Mouse (Mus musculus) hindbrain, embryonic 12.5 days (tissue): ENCODE results near the gene Ifi47. TPM values are rescaled to one million over a fixed set of nuclear protein-coding genes. Genes with fewer than 3 reads are reported as not detected.

Experiments used
- ATAC-seq: fragments of 200-750 bp; cut with Nextera tagmentation; 2 replicates; pipeline ENCODE4 v1.8.0; 2017; ENCODE audit warnings: moderate TSS enrichment; ENCODE audit not compliant: low FRiP score
- H3K27ac ChIP-seq: fragments of 300-500 bp; sonication (generic); 2 replicates; pipeline ENCODE4 v1.5.1; 2016; ENCODE audit warnings: mild to moderate bottlenecking
- H3K27me3 ChIP-seq: fragments of 300-500 bp; sonication (generic); 2 replicates; pipeline ENCODE4 v1.6.1; 2016; ENCODE audit warnings: mild to moderate bottlenecking
- H3K36me3 ChIP-seq: fragments of 300-500 bp; sonication (generic); 2 replicates; pipeline ENCODE4 v1.6.1; 2016; ENCODE audit warnings: mild to moderate bottlenecking
- H3K4me1 ChIP-seq: fragments of 300-500 bp; sonication (generic); 2 replicates; pipeline ENCODE4 v1.6.1; 2016
- H3K4me2 ChIP-seq: fragments of 300-500 bp; sonication (generic); replicated peaks from 2 replicates; pipeline ENCODE4 v1.6.1; 2016; ENCODE audit warnings: mild to moderate bottlenecking
- H3K4me3 ChIP-seq: fragments of 300-500 bp; sonication (generic); 2 replicates; pipeline ENCODE4 v1.5.1; 2016; ENCODE audit warnings: mild to moderate bottlenecking
- H3K9ac ChIP-seq: fragments of 300-500 bp; sonication (generic); 2 replicates; pipeline ENCODE4 v1.6.1; 2016; ENCODE audit warnings: mild to moderate bottlenecking, moderate library complexity
- H3K9me3 ChIP-seq: fragments of 300-500 bp; sonication (generic); replicated peaks from 2 replicates; pipeline ENCODE4 v1.6.1; 2016; ENCODE audit warnings: mild to moderate bottlenecking
- WGBS: fragments of 180-500 bp; shearing (Covaris S2); methylation state at CpG from one replicate; pipeline ENCODE4 v1.1.7; 2016; 5-methylcytosine and 5-hydroxymethylcytosine counted together
- polyA plus RNA-seq: library from polyadenylated mRNA; unstranded; fragments of >200 nt; fragmentation: Nextera tagmentation; extraction: Ambion mirVana; gene quantifications from 2 replicates; pipeline ENCODE4 v1.2.1, GENCODE M21; 2016

Gene Ifi47
- polyA plus RNA-seq, 1 experiment from 2014 or later: 0.46 TPM

DNA sequence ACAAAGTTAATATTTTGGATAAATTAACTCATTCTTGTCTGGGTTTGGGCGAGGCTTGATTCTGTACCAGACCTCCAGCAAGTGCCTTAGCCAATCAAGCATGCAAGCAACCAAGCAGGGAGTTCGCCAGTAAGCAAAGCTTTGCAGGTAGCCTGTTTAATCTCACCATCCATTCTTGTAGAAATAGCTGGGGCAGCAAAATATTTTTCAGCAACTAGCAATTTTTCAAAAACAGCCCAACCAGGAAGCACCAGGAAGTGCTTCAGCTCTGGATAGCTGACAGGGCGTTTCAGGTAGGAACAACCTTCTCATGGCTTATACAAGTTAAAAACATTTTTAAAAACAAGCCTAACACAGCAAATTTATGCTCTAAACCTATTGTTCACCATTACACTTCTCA lies 5.5 kb downstream of the Ifi47 start:
- Histone ChIP-seq H3K4me1 (no peaks in the 10 kb centered on the region), H3K9ac (no peak overlapping the region), H3K9me3 (no peaks in the 10 kb centered on the region), H3K27ac (no peak overlapping the region), H3K36me3 (no peaks in the 10 kb centered on the region), H3K4me2 (no peak overlapping the region), H3K27me3 (no peaks in the 10 kb centered on the region), H3K4me3 (no peak overlapping the region)
- 84% methylated on average over 3 of the region's 3 CpGs for WGBS
- no peak for ATAC-seq

GRCm38 (mm10) chr11:49083146-49083545 lies 6.8 kb downstream of the Ifi47 start:
- WGBS: 83% methylated on average over 1 of the region's 1 CpGs

DNA sequence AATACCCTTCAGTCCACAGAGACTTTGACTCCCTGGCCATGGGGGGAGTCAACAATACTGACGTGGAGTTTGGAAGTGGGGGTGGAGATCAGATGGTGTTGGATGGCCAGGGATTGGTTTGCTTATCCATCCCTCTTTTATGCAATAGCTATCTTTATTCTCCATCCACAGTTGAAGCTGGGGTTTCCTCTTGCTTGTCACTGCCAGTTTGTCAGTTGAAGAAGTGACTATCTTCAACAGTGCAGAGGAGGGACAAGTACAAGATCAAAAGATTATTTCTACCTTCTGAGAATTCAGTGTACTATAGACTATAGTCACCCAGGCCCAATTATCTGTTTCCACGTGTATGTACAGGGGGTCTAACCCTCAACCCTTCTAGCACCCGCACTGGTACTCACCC lies 7.4 kb downstream of the Ifi47 start:
- no peaks in the 10 kb centered on the region for H3K9me3 ChIP-seq
- no peak for ATAC-seq
- WGBS: 83% methylated on average over 3 of the region's 3 CpGs
- H3K9ac ChIP-seq: no peak overlapping the region
- H3K4me1 ChIP-seq: peaks cover 4% of the 10 kb centered on the region
- no peak overlapping the region for H3K27ac ChIP-seq
- no peaks in the 10 kb centered on the region for H3K36me3 ChIP-seq
- no peak overlapping the region for H3K4me2 ChIP-seq
- no peaks in the 10 kb centered on the region for H3K27me3 ChIP-seq
- H3K4me3 ChIP-seq: no peak overlapping the region

More at GRCm38 (mm10) chr11:49083146-49083545, 6.8 kb downstream of the Ifi47 start:
- Histone ChIP-seq H3K4me1 (peaks cover 2% of the 10 kb centered on the region), H3K36me3 (no peaks in the 10 kb centered on the region), H3K9ac (no peak overlapping the region), H3K27me3 (no peaks in the 10 kb centered on the region), H3K9me3 (no peaks in the 10 kb centered on the region), H3K4me2 (no peak overlapping the region), H3K27ac (no peak overlapping the region), H3K4me3 (no peak overlapping the region)
- ATAC-seq: no peak

- Histone ChIP-seq H3K36me3 (no peaks in the 10 kb centered on the region), H3K27me3 (no peaks in the 10 kb centered on the region)
Measured at GRCm38 (mm10) chr11:49084385-49084784, 8.0 kb downstream of the Ifi47 start.

DNA sequence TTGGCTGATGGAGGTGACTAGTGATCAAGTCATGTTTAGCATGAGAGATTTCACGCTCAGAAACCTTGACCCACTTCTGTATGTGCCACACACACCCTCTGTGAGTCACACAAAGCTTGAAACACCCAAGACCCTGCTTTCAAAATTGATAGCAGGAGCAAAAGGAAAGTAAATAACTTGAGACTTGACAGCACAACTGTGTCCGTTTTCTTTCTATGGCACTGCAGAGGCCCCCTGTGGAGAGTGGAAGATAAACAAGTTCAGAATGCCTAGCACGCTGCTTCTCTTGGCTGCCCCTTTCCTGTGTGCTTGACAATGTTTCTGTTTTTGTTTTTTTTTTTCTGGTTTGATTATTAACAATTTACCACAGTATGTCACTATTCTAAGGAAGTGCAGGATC lies 8.5 kb downstream of the Ifi47 start:
- H3K4me1 ChIP-seq: peaks cover 4% of the 10 kb centered on the region
- H3K9me3 ChIP-seq: no peaks in the 10 kb centered on the region
- no peak overlapping the region for H3K4me2 ChIP-seq
- H3K36me3 ChIP-seq: no peaks in the 10 kb centered on the region
- 41% methylated on average over 3 of the region's 3 CpGs for WGBS
- no peak for ATAC-seq
- no peaks in the 10 kb centered on the region for H3K27me3 ChIP-seq
- H3K27ac ChIP-seq: no peak overlapping the region
- no peak overlapping the region for H3K9ac ChIP-seq
- no peak overlapping the region for H3K4me3 ChIP-seq

More at GRCm38 (mm10) chr11:49084385-49084784, 8.0 kb downstream of the Ifi47 start:
- Histone ChIP-seq H3K27ac (no peak overlapping the region), H3K4me3 (no peak overlapping the region), H3K4me2 (no peak overlapping the region), H3K4me1 (peaks cover 4% of the 10 kb centered on the region), H3K9me3 (no peaks in the 10 kb centered on the region), H3K9ac (no peak overlapping the region)
- WGBS: 77% methylated on average over 1 of the region's 1 CpGs
- ATAC-seq: no peak

DNA sequence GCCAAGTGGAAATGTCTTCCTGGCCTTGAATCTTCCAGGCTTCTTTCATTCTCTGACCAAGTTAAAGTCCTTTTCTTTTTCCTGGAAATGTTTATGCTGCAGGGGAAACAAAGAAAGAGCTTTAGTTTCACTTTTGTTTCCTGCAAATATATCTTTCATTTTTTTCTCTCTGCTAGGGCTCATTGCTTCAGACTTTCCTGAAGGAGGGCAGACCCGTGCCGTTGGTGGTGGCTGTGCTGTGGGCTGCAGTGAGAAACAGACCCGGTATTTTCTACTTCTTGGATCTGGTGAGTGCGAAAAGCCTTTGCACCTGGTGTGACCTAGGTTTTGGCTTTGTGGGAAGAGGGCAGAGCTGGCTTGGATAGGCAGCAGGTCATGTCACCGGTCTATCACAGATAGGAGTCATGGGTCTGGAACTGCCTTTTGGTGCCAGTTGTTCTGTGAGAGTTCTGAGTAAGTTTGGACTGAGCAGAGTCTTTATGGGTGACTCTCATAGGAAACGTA lies 10.5 kb downstream of the Ifi47 start:
- Histone ChIP-seq H3K27ac (no peak overlapping the region), H3K36me3 (no peaks in the 10 kb centered on the region), H3K9me3 (no peaks in the 10 kb centered on the region), H3K9ac (no peak overlapping the region), H3K4me1 (peaks cover 4% of the 10 kb centered on the region), H3K4me3 (no peak overlapping the region), H3K27me3 (no peaks in the 10 kb centered on the region), H3K4me2 (no peak overlapping the region)
- WGBS: 87% methylated on average over 6 of the region's 6 CpGs
- no peak for ATAC-seq

DNA sequence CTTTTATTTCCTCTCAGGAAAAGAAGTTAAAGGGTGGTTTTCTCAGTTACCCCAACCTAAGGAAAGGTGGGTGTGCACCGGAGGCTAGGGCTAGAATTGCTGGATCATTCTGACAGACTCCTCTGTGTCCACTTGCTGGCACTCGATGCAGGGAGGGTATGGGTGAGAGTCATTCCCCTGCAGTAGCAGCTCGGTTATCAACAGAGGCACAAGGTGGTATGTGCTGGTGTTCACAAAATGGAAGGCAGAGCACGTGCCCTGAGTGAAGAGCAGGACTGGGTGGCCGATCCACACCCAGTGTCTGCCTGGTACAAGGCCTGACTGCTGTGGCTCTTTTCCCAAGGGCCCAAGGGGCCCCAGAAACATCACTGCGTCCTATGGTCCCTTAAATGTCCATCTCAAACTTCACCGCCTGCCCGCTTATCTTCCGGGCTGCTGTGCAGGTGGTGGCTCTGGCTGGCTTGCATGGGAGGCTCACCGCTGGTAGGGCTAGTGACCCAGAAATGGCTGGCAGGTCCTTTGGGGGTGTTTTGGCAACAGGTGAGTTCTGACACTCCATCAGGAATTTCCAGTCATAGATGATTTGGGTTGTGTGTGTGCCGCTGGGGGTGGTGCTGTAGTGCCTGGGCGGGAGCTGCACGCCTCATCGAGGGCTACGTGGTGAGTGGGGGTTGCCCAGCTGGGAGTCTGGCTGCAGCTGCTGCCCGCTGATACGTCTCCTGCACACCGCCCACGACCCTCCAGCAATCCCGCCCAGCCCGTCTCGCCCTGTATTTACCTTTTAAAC lies 11.6 kb downstream of the Ifi47 start:
- Histone ChIP-seq H3K9me3 (no peaks in the 10 kb centered on the region), H3K4me2 (peak overlapping the region; percentile 18), H3K27me3 (no peaks in the 10 kb centered on the region), H3K4me1 (peaks cover 4% of the 10 kb centered on the region), H3K36me3 (no peaks in the 10 kb centered on the region), H3K9ac (no peak overlapping the region), H3K27ac (no peak overlapping the region), H3K4me3 (no peak overlapping the region)
- ATAC-seq: no peak
- WGBS: 36% methylated on average over 22 of the region's 22 CpGs

DNA sequence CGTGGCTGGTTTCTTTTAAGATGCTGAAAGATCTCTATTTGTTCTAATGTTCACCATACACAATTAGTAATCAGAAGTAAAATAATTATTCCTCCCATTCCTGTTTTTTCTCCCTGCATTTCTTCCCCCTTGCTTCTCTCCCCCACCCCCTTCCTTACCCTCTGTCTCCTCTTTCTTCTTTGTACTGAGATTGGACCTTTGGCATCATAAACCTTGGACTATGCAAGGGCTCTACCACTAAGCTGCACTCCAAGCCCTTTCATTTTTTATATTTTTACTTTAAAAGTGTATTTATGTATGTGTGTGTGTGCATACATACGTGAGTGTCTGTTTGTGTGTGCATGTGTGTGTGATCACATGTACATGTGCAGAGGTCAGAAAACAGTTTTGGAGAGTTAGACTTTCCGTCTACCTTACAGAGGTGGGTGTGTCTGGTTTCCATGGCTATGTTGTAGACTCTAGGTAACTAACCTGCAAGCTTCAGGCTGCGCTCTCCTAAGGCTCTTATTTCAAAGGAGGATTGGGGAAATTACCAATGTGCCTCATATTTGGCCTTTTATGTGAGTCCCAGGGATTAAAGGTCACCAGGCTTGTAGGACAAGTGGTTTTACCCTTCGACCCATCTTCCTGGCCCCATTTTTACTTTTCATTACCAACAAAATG lies 12.7 kb downstream of the Ifi47 start:
- 90% methylated on average over 5 of the region's 5 CpGs for WGBS

GRCm38 (mm10) chr11:49089735-49090507 lies 13.5 kb downstream of the Ifi47 start:
- WGBS: 77% methylated on average over 3 of the region's 3 CpGs
- no peak overlapping the region for H3K27ac ChIP-seq
- no peak overlapping the region for H3K9ac ChIP-seq
- no peaks in the 10 kb centered on the region for H3K36me3 ChIP-seq
- H3K4me2 ChIP-seq: no peak overlapping the region
- ATAC-seq: no peak
- H3K9me3 ChIP-seq: no peaks in the 10 kb centered on the region
- H3K4me1 ChIP-seq: peaks cover 4% of the 10 kb centered on the region
- no peak overlapping the region for H3K4me3 ChIP-seq
- no peaks in the 10 kb centered on the region for H3K27me3 ChIP-seq

More for the DNA sequence above, 12.7 kb downstream of the Ifi47 start:
- Histone ChIP-seq H3K27me3 (no peaks in the 10 kb centered on the region), H3K4me2 (no peak overlapping the region), H3K4me1 (peaks cover 4% of the 10 kb centered on the region), H3K9ac (no peak overlapping the region), H3K36me3 (no peaks in the 10 kb centered on the region), H3K4me3 (no peak overlapping the region), H3K27ac (no peak overlapping the region), H3K9me3 (no peaks in the 10 kb centered on the region)
- no peak for ATAC-seq

- Histone ChIP-seq H3K36me3 (no peaks in the 10 kb centered on the region), H3K9ac (no peak overlapping the region)
- 90% methylated on average over 5 of the region's 5 CpGs for WGBS
Measured at GRCm38 (mm10) chr11:49090551-49090950, 14.2 kb downstream of the Ifi47 start.

DNA sequence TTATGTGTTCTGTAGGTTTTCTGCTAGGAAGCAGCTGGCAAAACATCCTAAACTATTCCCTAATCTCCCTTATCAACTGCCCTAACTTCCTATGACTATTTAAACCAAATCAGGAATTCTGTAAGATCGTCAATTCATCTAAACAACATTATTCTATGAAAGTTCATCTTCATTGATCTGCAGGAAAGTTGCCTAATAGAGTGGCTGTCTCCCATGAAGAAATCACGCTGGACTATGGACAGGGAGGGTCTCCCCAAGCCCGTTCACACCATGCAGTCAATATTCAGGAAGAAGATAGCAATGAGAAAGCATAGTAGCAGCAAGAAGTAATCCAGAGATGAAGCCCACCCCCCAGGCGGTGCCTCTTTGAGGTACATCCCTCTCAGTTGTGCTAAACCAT lies 14.8 kb downstream of the Ifi47 start:
- H3K4me1 ChIP-seq: peaks cover 4% of the 10 kb centered on the region
- H3K4me3 ChIP-seq: no peak overlapping the region
- no peaks in the 10 kb centered on the region for H3K27me3 ChIP-seq
- H3K9ac ChIP-seq: no peak overlapping the region
- ATAC-seq: no peak
- no peak overlapping the region for H3K4me2 ChIP-seq
- no peaks in the 10 kb centered on the region for H3K36me3 ChIP-seq
- 83% methylated on average over 4 of the region's 4 CpGs for WGBS
- no peaks in the 10 kb centered on the region for H3K9me3 ChIP-seq
- no peak overlapping the region for H3K27ac ChIP-seq

More at GRCm38 (mm10) chr11:49090551-49090950, 14.2 kb downstream of the Ifi47 start:
- H3K9me3 ChIP-seq: no peaks in the 10 kb centered on the region
- H3K27ac ChIP-seq: no peak overlapping the region
- H3K4me3 ChIP-seq: no peak overlapping the region
- no peaks in the 10 kb centered on the region for H3K27me3 ChIP-seq
- no peak overlapping the region for H3K4me2 ChIP-seq
- no peak for ATAC-seq
- H3K4me1 ChIP-seq: peaks cover 4% of the 10 kb centered on the region

GRCm38 (mm10) chr11:49092053-49092586 lies 15.7 kb downstream of the Ifi47 start:
- H3K9me3 ChIP-seq: no peaks in the 10 kb centered on the region
- peaks cover 4% of the 10 kb centered on the region for H3K4me1 ChIP-seq
- WGBS: 93% methylated on average over 1 of the region's 1 CpGs
- no peak overlapping the region for H3K27ac ChIP-seq
- H3K4me2 ChIP-seq: no peak overlapping the region
- no peaks in the 10 kb centered on the region for H3K27me3 ChIP-seq
- no peak overlapping the region for H3K9ac ChIP-seq
- H3K4me3 ChIP-seq: no peak overlapping the region
- no peak for ATAC-seq
- no peaks in the 10 kb centered on the region for H3K36me3 ChIP-seq
